Mouse (Mus musculus) fat pad, adult 2 months (tissue): ENCODE results near the gene Stard10.

Experiments
- DNase-seq: peaks from one replicate; pipeline ENCODE4 v3.0.0-alpha.2; 2011; ENCODE audit warnings: low read depth, low spot score; ENCODE audit errors: extremely low read depth

Stard10 gene

GRCm38 (mm10) chr7:101330074-101330840 is 13.4 kb downstream of the Stard10 start:
- no peak for DNase-seq

- no peak for DNase-seq
These were observed 13.9 kb downstream of the Stard10 start for GRCm38 (mm10) chr7:101330841-101331173.

- no peak for DNase-seq
These were observed 15.4 kb downstream of the Stard10 start for GRCm38 (mm10) chr7:101332045-101332831.

- DNase-seq: no peak
These were observed 18.3 kb downstream of the Stard10 start for GRCm38 (mm10) chr7:101335228-101335627.

DNA sequence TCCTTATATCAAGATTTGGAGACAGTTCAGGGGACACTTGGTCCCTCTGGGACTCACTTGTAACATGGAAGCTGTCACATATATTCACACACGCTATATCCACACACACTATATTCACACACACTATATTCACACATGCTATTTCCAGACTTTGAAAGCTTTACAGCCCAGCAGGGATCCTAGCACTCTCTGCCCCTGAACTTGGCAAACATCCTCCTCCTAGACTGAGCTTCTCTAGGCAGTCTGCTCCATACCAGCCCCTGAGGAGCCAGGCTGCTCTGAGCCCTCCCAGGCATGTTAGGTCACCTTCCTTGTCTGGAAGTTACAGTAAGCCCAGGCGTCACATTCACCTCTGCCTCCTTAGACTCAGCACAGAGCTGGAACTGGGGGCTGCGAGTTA is 19.8 kb downstream of the Stard10 start:
- no peak for DNase-seq

DNA sequence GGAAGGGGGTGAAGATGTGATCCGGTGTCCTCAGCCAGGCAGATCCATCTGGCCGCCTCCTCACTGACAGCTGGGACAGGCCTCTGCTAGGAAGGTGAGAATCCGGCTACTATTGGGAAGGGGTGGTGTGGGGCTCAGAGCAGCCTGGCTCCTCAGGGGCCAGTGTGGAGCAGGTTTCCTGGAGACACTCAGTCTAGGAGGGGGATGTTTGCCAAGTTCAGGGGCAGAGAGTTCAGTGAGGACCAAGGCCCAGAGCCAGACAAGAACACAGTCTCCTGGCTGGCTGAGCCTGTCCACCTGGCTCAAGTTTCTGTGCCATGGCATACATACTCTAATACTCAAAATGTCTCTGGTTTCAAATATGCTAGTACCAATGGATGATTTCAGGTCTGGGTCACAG is 20.5 kb downstream of the Stard10 start:
- no peak for DNase-seq

- DNase-seq: no peak
These were observed 24.5 kb downstream of the Stard10 start for GRCm38 (mm10) chr7:101341405-101341804.

DNA sequence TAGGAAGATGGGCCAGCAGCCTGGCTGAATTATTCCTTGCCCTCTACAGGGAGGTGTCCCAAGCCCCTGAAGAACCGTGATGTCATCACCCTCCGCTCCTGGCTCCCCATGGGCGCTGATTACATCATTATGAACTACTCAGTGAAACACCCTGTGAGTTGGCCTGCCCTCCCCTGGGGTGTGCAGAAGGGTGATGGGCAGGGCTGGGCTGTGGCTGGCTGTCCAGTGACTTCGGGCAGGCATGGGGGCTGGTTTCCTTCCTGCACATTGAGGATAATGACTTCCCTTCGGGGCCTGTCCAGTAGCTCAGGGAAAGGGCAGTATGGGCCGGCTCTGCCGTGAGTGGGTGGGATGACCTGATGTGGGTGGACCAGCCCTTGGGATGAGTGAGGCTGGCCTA is 26.2 kb downstream of the Stard10 start:
- DNase-seq: no peak

DNA sequence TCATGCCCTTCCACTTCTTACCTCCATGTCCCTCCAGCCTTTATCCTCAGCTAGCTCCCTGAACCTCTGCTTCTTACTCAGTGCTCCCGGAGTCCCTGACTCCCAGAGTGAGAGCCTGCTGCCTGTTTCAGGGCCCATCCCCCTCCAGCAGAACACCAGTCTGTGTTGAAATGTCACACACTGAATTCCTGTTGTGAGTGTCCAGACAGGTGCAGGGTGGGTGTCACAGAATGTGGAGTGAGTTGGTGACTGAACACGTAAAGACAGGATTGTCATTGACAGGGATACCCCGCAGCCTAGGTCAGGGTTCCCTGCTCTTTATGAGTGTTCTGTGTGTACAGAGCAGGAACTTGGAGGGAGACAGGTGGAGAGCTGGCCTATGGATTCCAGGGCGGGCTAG is 28.0 kb downstream of the Stard10 start:
- DNase-seq: no peak

- DNase-seq: no peak
These were observed 30.1 kb downstream of the Stard10 start for GRCm38 (mm10) chr7:101346991-101347390.

- no peak for DNase-seq
These were observed 30.9 kb downstream of the Stard10 start, which contains the start of gene Arap1 for GRCm38 (mm10) chr7:101347767-101348270. TSS of gene Arap1 (plus strand) at chr7:101348067.

DNA sequence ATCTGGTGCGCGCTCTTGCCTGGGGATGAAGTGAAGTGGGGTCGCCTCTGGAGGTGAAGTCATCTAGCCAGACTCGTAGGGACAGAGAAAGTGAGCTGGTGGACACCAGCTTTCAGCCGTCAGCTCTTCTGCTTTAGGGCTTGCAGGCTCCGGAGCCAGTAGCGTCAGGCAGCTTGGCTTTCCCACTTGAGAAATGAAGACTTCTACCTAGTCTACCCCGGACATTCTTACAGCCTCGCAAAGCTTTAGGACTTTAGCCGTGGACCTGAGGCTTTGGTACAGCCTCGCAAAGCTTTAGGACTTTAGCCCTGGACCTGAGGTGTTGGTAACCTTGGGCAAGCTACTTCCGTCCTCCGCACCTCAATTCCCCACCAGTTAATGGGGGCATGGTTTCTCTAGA is 31.4 kb downstream of the Stard10 start:
- no peak for DNase-seq

DNA sequence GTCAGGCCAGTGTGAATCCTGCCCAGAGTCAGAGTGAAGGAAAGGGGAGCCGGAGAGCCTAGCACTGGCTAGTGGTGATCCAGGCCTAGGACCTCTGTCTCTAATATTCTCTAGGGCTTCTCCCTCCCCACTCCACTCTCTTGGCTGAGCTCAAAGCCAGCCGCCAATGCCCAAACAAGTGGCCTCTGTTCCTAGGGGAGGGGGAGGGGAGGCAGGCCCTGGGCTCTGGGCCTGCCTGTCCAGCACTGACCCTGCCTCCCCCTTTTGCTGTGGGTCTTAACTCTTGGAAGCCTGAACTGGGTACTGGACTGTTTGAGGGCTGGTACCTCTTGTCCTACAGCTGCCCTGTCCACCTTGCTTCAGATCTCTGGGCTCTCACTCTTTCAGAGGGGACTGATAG is 33.0 kb downstream of the Stard10 start:
- DNase-seq: no peak

DNA sequence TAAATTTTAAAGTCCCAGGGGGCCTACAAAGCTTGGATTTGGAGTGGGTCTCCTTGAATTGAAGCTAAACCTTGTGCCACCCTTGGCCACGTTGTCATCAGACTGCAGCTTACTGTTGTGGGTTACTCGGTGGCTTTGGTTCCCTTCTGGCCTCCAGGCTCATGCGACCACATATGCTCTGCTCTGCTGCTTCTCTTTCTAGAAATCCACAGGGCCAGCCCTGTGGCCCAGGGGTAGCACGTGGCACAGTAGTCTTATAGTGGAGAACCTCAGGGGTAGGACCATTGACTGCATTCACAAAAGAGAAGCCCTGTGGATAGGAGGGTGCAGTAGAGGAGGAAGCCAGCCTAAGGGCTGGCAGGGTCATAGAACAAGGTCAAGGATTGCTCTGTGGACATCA is 35.5 kb downstream of the Stard10 start:
- DNase-seq: no peak

- DNase-seq: no peak
These were observed 37.5 kb downstream of the Stard10 start for GRCm38 (mm10) chr7:101354423-101354822.

DNA sequence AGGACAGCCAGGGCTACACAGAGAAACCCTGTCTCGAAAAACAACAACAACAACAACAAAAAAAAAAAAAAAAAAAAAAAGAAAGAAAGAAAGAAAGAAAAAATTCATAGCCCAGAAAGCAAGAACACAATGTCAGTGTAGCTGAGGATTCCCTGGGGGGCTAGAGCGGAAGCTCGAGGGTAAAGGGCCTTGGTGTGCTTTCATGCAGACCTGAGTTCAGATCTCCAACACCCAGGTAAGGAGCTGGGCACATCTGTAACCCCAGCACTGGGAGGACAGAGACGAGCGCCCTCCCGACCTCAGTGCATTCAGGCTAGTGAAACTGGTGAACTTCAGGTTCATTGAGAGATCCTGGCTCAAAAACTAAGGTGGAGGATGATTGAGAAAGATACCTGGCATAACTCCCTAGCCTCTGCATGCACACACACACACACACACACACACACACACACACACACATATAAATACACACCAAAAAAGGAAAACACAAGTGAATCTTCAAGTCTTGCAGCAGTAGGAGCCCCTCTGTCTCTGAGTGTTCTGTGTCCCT is 38.7 kb downstream of the Stard10 start:
- DNase-seq: no peak

GRCm38 (mm10) chr7:101356868-101357267 is 40.0 kb downstream of the Stard10 start:
- no peak for DNase-seq

DNA sequence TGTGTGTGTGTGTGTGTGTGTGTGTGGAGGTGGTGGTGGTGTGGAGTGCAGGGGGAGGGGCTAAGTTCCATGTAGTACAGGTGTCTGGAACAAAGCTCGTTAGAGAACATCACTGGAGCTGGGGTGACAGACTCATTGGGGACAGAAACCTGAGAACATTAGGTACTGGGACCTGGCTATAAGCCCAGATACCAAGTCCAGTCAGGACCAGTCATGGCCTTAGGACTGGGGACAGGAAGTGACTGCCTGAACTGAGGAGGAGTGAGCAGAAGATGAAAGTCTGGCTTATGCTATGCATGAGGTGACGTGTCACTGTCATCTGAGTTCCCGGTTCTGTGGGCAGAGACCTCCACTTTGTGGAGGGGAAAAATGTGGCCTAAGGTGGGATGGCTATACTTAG is 43.5 kb downstream of the Stard10 start:
- DNase-seq: no peak

DNA sequence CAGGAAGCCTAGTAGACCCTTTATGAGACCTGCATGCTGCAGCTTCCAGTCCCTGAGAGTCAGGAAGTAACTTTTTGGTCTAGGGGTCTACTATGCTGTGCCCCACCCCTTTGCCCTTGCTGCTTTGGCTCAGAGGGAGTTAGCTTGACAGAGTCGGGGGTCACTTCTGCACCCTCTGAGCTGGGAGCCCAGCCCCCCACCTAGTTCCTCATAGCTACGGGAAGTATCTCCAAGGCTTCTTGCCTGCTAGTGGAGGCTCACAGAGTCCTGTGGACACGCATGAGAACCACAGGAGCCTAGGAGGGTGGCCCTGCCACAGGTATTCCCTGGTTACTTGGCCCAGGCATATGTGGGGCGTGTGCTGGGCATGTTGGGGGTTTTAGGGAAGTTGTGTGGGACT is 44.1 kb downstream of the Stard10 start:
- no peak for DNase-seq

DNA sequence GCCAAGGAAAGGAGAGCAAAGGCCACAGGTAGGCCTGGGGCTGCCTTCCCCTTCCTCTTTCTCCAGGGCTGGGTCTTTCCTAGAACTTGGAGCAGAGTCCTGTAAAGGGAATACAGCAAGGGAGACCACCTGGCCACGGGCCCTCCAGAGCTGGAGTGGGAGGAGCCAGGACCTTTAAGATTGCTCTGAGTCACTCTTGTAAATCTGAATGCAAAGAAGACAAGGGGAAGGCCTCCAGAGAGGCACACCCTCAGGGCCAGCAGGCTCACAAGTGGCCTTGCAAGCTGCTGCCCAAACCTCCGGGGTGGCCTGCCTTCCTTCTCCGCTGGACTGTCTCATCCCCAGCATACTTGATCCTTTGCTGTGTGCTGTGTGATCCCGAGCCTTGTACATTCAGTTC is 44.9 kb downstream of the Stard10 start:
- DNase-seq: no peak

- no peak for DNase-seq
These were observed 45.9 kb downstream of the Stard10 start for GRCm38 (mm10) chr7:101362791-101363191.

DNA sequence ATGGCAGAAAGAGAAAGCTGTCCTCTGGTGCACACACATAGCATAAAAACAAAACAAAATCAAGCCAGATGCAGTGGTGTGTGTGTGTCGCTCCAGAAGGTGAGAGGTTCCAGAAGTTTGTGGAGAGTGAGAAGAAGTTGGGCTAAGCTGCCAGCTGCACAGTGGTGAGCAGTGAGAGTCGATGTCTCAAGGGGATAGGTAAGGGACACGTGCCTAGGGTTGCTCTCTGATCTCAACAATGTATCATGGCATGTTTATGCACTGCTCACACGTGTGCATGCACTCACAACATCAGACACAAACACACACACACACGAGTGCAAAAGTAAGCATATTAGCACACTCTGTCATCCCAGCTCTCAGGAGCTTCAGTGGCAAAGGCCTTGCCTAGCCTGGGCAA is 47.0 kb downstream of the Stard10 start:
- DNase-seq: no peak
